Mouse (Mus musculus) liver, embryonic 14.5 days (tissue): Measurements from ENCODE around the gene Dpm1.

Experiments used
- CTCF ChIP-seq: IDR thresholded peaks from 2 replicates; pipeline ENCODE4 v1.5.1; 2016; ENCODE audit warnings: antibody characterized with exemption, low read depth, control low read depth
- EP300 ChIP-seq: IDR thresholded peaks from 2 replicates; pipeline ENCODE4 v1.6.1; 2016; ENCODE audit warnings: antibody characterized with exemption, low read depth

DNA sequence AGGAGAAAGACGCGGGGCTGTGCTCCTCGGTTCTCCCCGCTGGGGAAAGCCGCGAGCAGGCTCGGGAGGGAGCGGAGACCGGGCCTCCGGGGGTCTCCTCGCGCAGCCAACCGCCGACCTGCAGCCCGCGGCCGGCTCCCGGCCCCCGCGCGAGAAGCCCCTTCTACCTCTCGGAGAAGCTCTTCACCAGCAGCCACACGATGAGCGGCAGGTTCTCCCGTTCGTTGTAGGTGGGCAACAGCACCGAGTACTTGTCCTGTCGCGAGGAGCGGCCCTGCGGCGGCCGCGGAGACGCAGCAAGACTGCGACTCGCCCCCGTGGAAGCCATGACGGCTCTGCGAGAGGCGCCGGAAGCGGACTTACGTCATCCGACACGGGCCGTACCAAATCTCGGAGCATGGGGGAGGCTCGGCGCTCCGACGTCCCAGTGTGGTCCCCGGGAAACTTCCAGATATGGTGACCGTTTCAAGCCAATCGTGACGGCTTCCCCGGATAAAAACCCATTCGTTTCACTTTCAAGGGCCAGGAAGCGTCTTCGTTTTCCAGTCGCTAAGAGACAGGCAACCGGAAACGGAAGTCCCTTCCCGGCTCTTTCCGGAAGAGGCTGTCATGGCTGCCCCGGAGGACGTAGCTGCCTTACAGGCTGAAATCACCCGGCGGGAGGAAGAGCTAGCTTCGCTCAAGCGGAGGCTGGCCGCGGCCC lies at the start of gene Dpm1, which contains the start of the genes Gm20716 and Mocs3:
- TF ChIP-seq CTCF (no peak), EP300 (no peak)
